Mouse (Mus musculus) lung, adult 18-20 months (tissue): ENCODE measurements around the gene Adgrf2.

Experiments used
- DNase-seq, 2 experiments: peaks; one replicate each; pipeline ENCODE4 v3.0.0; 2022; ENCODE audit warnings: mixed read lengths in 2 of 2

Gene Adgrf2

GRCm38 (mm10) chr17:42741801-42742217 is at the start of gene Adgrf2:
TSS of gene Adgrf2 (minus strand) at chr17:42742179.
- DNase-seq = peak; percentile 34 to 49

- no peak for DNase-seq
These were observed 48.8 kb upstream of the Adgrf2 start for GRCm38 (mm10) chr17:42790787-42791186.

GRCm38 (mm10) chr17:42789723-42790122 is 47.7 kb upstream of the Adgrf2 start:
- no peak for DNase-seq

DNA sequence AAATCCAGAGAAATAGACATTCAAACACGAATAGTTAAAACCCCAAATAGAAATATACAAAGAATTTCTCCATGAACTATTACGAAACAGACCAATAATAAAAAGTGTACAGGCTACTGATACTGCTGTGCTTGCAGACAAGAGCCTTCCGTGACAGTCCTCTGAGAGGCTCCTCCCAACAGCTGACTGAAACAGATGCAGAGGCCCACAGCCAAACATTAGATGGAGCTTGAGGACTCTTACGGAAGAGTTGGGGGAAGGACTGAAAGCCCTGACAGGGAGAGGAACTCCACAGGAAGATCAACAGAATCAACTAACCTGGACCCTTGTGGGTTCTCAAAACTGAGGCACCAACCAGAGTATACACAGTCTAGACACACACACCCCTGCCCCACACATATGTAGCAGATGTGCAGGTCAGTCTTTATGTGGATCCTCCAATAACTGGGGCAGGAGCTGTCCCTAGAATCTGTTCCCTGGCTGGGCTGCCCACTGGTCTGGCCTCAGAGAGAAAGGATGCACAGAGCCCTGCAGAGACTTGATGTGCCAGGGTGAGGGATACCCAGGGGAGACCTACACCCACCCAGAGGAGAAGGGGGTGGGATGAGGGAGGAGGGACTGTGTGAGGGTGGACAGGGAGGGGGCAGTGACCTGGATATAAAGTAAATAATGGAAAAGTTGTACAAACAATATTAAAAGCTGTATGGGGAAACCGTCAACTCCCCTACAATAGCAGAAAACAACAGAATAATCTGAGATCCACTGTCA is 46.9 kb upstream of the Adgrf2 start:
- no peak for DNase-seq

DNA sequence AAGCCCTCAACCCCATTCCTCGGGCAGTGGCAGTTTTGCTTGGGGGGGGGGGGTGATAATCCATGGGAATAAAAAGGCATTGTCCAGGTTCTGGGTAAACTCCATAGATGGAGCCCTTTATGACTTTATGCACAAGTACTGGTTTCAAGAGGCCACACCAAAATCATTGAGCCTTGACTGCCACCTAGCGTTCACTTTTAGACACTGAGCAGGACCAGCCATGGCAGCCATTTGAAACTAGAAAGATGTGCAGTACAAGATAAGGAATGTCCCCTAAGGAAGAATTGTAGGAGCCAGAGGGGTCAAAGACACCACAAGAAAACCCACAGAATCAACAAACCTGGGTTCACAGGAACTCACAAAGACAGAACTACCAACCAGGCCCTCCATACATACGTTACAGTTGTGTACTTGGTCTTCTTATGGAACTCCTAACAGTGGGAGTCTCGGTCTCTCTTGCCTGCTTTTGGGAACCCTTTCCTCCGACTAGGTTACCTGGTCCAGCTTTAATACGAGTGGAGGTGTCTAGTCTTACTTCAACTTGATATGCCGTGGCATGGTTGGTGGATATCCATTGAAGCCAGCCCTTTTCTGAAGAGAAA is 40.3 kb upstream of the Adgrf2 start:
- peak; percentile 64 to 68 for DNase-seq

DNA sequence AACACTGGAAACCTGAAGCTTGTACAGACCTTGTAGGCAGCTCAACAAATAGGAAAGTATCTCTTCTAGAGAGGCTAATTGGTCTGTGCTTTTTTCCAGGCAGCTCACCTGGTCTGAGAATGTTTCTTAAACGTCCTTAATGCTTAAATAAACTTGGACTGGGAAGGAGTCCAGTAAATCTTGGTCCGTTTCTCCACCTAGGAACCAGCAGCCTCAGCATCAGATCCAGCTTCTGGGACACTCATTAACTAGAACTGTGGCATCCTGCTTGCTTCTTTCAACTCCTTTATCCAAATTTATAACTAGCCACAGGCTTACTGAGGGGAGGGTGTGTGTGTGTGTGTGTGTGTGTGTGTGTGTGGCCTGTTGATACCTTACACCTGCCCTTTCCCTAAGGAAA is 11.8 kb upstream of the Adgrf2 start:
- peak in 1 of 2 experiments; percentile 25 for DNase-seq

DNA sequence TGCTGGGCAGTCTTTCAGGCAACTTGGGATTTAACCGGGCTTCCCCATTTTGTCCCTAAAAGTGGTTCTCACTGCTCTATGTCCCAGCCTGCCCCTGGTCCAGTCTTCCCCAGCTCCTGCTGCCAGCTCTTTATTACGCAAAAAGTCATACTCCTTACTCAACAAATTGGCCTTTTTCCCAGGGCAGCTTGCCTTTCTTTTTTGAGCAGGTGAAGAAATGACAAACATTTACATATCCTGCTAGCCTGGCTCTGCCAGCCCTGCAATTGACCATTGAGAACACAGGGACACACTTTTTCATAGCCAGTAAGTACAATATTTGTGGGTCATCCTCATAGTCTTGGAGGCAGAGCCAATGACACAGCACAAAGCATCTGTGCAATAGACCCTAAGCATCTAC is 10.2 kb upstream of the Adgrf2 start:
- DNase-seq = peak; percentile 77 to 87

GRCm38 (mm10) chr17:42745657-42746420 is 3.9 kb upstream of the Adgrf2 start:
- DNase-seq = no peak

DNA sequence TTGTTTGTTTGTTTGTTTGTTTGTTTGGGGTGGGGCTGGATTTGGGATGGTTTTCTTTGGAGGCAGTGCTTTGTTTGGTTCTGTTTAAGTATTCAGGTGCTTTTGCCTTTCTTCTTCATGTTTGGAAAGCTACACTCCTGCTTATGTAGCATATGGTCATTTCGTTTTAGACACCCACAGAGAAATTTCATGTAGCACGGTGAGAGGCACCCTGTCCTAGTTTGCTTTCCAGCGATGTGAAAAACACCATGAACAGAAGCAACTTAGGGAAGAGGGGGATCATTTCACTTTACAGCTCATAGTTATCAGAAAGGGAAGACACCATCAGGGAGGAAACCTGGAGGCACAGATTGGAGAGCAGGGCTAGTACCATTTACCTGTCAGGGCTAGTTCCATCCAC is 844 bp upstream of the Adgrf2 start:
- DNase-seq = no peak

- DNase-seq = peak in 1 of 2 experiments; percentile 23
These were observed 3.2 kb downstream of the Adgrf2 start for GRCm38 (mm10) chr17:42738794-42739193.

- no peak for DNase-seq
These were observed 24.8 kb downstream of the Adgrf2 start for GRCm38 (mm10) chr17:42717161-42717560.

- no peak for DNase-seq
These were observed 27.0 kb downstream of the Adgrf2 start for GRCm38 (mm10) chr17:42714991-42715390.

- DNase-seq = no peak
These were observed 31.3 kb downstream of the Adgrf2 start for GRCm38 (mm10) chr17:42710717-42711116.

GRCm38 (mm10) chr17:42705611-42706010 is 36.4 kb downstream of the Adgrf2 start:
- no peak for DNase-seq

- no peak for DNase-seq
These were observed 39.8 kb downstream of the Adgrf2 start for GRCm38 (mm10) chr17:42702198-42702597.

- no peak for DNase-seq
These were observed 47.2 kb downstream of the Adgrf2 start for GRCm38 (mm10) chr17:42694730-42695129.

GRCm38 (mm10) chr17:42692136-42692535 is 49.8 kb downstream of the Adgrf2 start, which contains the start of gene Adgrf4:
TSS of gene Adgrf4 (minus strand) at chr17:42692284.
- DNase-seq = no peak

GRCm38 (mm10) chr17:42690531-42690930 is 51.4 kb downstream of the Adgrf2 start:
- DNase-seq = no peak
